Mouse (Mus musculus) heart, embryonic 10.5 days (tissue): Measurements from ENCODE around the gene Plcb4. TPM values are rescaled to one million over a fixed set of nuclear protein-coding genes. Genes with fewer than 3 reads are reported as not detected.
A peak's percentile ranks its signal among the peaks of the same experiment; 100 is the strongest.

Experiments used
- DNase-seq: peaks from one replicate; pipeline ENCODE4 v3.0.0-alpha.2; 2017; ENCODE audit warnings: low spot score
- H3K27ac ChIP-seq: fragments of 300-500 bp; sonication (generic); 2 replicates; pipeline ENCODE4 v1.5.1; 2016; ENCODE audit warnings: mild to moderate bottlenecking
- H3K27me3 ChIP-seq: fragments of 300-500 bp; sonication (generic); 2 replicates; pipeline ENCODE4 v1.6.1; 2016; ENCODE audit warnings: mild to moderate bottlenecking; ENCODE audit not compliant: poor library complexity, insufficient read depth, severe bottlenecking
- H3K36me3 ChIP-seq: fragments of 300-500 bp; sonication (generic); 2 replicates; pipeline ENCODE4 v1.6.1; 2016; ENCODE audit warnings: mild to moderate bottlenecking, moderate library complexity
- H3K4me1 ChIP-seq: fragments of 300-500 bp; sonication (generic); 2 replicates; pipeline ENCODE4 v1.6.1; 2016; ENCODE audit warnings: mild to moderate bottlenecking
- H3K4me3 ChIP-seq: fragments of 300-500 bp; sonication (generic); 2 replicates; pipeline ENCODE4 v1.5.1; 2016; ENCODE audit warnings: mild to moderate bottlenecking, moderate library complexity
- H3K9me3 ChIP-seq: fragments of 300-500 bp; sonication (generic); 2 replicates; pipeline ENCODE4 v1.6.1; 2016; ENCODE audit warnings: mild to moderate bottlenecking, moderate library complexity
- WGBS: fragments of 180-500 bp; shearing (Covaris S2); methylation state at CpG from one replicate; pipeline ENCODE4 v1.1.7; 2016; 5-methylcytosine and 5-hydroxymethylcytosine counted together
- polyA plus RNA-seq: library from polyadenylated mRNA; unstranded; fragments of >200 nt; fragmentation: Nextera tagmentation; extraction: Ambion mirVana; gene quantifications from 2 replicates; pipeline ENCODE4 v1.2.1, GENCODE M21; 2016

The Plcb4 gene
- polyA plus RNA-seq, 1 experiment from 2014 or later = 17.8 TPM

DNA sequence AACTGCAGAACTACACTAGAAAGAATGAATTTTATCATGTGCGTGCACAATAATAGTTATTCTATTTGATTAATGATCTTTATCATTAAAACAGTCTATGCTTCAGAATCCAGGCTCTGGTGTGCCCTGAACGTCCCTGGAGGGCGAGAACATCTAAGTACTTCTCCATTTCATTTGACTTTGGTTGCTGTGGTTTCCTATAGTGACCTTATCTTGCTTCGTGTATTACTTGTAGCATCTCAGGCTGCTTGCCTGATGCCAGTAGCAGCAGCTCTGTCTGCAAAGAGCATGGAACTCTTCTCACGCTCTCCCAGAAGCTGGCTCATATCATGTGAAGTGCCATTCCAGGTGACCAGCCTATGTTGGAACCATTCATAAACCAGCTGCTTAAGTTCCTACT lies 137.9 kb downstream of the Plcb4 start:
- no peaks in the 10 kb centered on the region for H3K36me3 ChIP-seq
- H3K9me3 ChIP-seq = no peaks in the 10 kb centered on the region
- H3K27me3 ChIP-seq = no peaks in the 10 kb centered on the region
- no peak overlapping the region for H3K4me3 ChIP-seq
- H3K4me1 ChIP-seq = peaks cover 7% of the 10 kb centered on the region
- H3K27ac ChIP-seq = no peak overlapping the region
- no peak for DNase-seq
- WGBS = 80% methylated on average over 5 of the region's 5 CpGs

DNA sequence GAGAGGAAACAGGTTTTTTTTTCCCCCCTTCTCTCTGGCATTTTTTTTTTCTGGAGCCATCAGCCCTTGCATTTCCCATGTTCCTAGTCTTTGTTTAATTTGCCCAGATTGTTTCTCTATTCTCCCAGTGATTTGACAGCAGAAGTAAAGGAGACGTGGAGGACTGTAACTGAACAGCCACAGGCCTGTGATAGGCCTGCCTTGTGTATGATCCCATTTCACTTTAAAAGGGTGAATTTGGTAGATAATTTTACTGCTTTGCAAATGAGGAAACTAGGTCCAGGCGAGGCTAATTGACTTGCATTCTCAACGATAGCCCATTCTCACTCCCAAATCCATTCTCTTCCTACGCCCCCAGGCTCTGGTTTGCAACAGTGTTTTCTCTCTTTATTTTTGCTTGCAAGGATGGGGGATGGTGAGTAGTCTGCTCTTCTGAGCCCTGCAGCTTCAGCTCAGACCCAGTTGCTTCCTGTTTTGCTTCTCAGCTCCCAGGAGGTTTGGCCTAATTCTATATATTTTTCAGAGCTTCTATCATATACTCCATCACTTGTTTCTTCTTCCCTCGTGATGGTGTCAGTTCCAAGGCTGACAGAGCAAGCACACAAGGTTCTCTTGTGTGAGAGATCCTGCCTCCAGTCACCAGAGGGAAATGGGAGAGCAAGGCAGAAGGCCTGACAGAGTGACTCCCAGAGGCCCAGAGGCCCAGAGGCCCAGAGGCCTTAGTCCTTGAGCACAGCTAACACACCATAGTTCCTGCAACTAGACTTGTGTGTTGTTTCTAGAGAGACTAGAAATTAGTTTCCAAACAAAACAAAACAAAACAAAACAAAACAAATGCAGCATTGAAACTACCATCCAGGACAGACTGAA lies 139.1 kb downstream of the Plcb4 start:
- no peak for DNase-seq
- H3K9me3 ChIP-seq = no peaks in the 10 kb centered on the region
- peaks cover 7% of the 10 kb centered on the region for H3K4me1 ChIP-seq
- H3K27ac ChIP-seq = peak overlapping the region; percentile 62; the same call in 1 of the 2 replicates
- no peaks in the 10 kb centered on the region for H3K36me3 ChIP-seq
- 48% methylated on average over 5 of the region's 5 CpGs for WGBS
- no peaks in the 10 kb centered on the region for H3K27me3 ChIP-seq
- no peak overlapping the region for H3K4me3 ChIP-seq

DNA sequence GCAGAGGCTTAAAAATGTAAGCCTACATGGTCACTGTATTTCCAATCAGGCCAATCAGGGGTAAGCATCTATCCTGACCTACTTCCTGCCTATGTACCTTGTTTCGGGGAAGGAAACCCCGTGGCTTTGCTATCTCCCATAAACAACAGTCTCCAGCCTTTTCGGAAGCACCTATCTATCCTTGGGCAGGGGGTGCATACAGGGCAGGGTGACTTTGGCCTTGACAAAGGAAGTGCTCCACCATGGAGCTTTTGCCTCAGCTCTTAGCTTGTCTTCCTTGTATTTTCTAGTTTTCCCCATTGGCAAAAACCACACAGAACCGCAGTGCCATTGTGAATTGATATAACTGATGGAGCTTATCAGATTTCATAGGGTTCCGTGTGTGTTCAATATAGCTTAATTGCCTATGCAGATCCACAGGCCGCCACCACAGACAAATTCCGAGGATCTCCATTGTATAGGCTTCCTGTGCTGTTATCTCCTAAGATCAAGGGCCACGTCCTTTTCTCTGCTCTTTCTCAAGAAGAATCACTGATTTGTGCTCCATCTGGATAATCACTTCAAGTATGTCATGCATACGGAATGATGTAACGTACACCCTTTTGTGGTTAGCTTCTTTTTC lies 140.4 kb downstream of the Plcb4 start:
- no peak for DNase-seq
- 74% methylated on average over 10 of the region's 10 CpGs for WGBS
- H3K27ac ChIP-seq = no peak overlapping the region
- peaks cover 7% of the 10 kb centered on the region for H3K4me1 ChIP-seq
- no peak overlapping the region for H3K4me3 ChIP-seq
- no peaks in the 10 kb centered on the region for H3K36me3 ChIP-seq
- no peaks in the 10 kb centered on the region for H3K9me3 ChIP-seq
- no peaks in the 10 kb centered on the region for H3K27me3 ChIP-seq

DNA sequence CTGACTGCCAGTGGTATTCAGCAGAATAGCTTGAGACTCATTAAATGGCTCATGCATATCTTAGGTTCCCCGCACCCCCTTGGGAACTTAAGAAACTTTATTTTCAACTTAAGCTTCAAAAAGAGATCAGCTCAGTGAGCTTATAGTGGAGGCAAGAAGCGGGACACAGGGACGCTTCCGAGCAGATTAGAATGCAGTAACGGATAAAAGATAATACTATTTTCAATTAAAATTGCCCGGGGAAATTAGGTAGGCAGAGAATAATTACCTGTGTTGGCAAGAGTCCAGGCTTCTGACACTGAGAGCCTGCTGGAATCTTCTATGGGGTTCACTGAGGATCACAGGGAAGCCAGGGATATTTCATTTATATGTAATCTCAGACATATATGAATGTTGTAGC lies 141.6 kb downstream of the Plcb4 start:
- Histone ChIP-seq H3K9me3 (no peaks in the 10 kb centered on the region), H3K4me3 (no peak overlapping the region), H3K27ac (no peak overlapping the region), H3K27me3 (no peaks in the 10 kb centered on the region), H3K4me1 (peaks cover 7% of the 10 kb centered on the region), H3K36me3 (no peaks in the 10 kb centered on the region)
- DNase-seq = peak; percentile 30
- 85% methylated on average over 6 of the region's 6 CpGs for WGBS

DNA sequence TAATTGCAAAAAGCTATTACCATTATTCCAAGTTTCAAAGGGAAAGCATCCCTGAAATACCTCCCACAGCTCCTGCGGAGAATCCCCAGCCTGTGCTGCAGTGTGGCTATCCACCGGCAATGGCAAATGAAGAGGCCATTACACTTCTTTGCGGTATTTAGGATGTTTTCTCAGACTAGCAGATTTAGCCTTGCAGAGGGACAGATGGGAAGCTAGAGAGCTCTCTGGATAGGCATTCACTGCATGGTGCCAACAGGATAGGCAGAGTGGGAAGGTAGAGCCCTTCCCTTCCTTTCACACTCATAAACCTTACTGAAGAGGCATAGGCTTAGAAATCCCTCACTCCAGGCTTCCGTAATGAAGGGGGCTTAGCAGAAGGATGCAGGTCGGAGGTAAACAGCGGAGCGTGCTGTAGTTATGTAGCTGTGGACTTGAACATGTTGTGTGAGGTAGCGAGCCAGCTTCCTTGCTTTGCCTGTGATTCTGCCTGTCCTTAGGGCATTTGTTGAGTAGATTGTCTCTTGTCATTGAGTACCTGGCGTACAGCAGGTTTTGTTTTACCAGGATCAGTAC lies 144.2 kb downstream of the Plcb4 start:
- Histone ChIP-seq H3K36me3 (no peaks in the 10 kb centered on the region), H3K27me3 (no peaks in the 10 kb centered on the region), H3K27ac (no peak overlapping the region), H3K4me3 (no peak overlapping the region), H3K9me3 (no peaks in the 10 kb centered on the region), H3K4me1 (peaks cover 4% of the 10 kb centered on the region)
- 89% methylated on average over 9 of the region's 9 CpGs for WGBS
- DNase-seq = peak; percentile 63

DNA sequence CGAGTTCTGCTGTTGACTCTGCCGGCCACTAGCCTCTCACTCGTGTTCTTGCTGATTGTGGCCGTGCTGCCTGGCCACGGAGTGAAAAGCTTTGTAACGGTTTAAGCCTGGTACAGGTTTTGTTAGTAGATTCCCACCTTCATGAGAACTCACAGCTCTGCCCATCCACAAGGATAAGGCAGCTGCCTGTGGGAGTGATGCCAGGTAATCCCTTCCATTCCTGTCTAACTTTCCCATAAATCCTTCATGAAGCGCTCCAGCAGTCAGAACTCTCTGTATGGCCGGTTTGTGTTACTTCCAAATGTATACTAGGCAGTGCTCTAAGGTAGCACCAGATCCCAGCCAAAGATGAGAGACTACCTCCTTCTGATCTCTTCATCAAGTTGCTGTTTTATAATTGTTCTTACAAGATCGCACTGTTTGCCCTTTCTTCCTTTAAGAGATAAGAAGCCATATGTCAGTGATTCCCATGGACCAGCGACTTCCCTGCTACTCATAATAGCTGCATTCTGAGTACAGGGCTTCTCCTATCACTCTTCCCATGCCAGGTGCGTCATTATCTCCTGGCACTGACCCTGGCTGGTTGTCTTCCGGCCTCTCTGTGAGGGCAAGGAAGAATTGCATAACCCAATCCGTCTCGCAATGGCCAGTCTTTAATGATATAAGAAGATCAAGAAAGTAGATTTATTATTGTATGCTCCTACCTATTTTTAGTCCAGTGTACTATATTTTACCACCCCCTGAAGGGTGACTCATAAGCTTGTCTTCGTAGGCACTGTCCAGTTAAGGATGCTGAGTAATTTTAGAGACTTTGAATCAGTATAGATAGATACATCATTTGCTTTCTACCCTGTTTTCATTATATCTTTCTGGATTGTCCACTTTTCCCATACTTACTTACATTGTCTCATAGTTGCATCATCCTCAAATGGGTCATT lies 147.2 kb downstream of the Plcb4 start:
- Histone ChIP-seq H3K36me3 (no peaks in the 10 kb centered on the region), H3K27me3 (no peaks in the 10 kb centered on the region), H3K27ac (no peak overlapping the region), H3K4me3 (no peak overlapping the region), H3K9me3 (no peaks in the 10 kb centered on the region), H3K4me1 (peaks cover 5% of the 10 kb centered on the region; the same call in 1 of the 2 replicates)
- peak; percentile 24 for DNase-seq
- 74% methylated on average over 15 of the region's 15 CpGs for WGBS

DNA sequence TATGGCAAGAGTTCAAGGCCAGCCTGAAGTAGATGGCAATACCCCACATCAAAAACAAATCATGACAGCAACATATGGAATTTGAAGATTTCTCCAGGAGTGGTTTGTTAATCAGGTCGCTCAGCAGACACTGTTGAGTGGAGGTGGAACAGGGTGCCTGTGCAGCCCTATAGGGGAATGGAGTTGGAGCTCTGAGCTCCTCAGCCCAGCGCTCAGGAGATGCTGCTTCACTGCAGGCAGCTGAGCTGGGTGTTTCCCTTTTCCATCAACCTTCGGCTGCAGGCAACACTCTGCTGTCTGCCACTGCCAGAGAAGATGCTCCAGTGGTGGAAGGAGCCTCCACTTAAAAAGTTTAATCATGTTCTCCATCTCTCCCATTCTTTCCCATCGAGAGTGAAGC lies 149.5 kb downstream of the Plcb4 start:
- no peak overlapping the region for H3K4me3 ChIP-seq
- peaks cover 5% of the 10 kb centered on the region; the same call in 1 of the 2 replicates for H3K4me1 ChIP-seq
- H3K27ac ChIP-seq = no peak overlapping the region
- no peaks in the 10 kb centered on the region for H3K36me3 ChIP-seq
- 78% methylated on average over 4 of the region's 4 CpGs for WGBS
- no peaks in the 10 kb centered on the region for H3K27me3 ChIP-seq
- DNase-seq = peak; percentile 70
- no peaks in the 10 kb centered on the region for H3K9me3 ChIP-seq

DNA sequence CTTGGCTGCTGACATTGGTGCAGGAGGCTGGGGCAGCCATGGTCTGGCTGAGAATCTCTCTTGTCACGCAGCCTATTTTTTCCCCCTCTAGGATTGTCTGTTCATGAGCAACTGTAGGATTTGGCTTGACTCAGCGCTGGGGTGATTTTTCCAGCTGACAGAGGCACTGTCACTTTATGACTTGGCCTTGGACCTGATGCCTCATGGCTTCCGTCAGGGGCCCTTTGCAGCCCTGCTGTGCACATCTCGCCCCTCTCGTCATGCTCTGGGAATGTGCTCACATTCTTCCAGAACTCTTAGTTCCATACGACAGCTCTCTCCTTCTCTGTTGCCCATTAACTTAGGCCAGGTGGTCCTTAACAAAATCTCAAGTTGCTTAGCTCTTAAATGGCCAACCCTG lies 152.0 kb downstream of the Plcb4 start:
- H3K27me3 ChIP-seq = no peaks in the 10 kb centered on the region
- 74% methylated on average over 6 of the region's 6 CpGs for WGBS
- no peaks in the 10 kb centered on the region for H3K9me3 ChIP-seq
- peaks cover 5% of the 10 kb centered on the region; the same call in 1 of the 2 replicates for H3K4me1 ChIP-seq
- H3K27ac ChIP-seq = no peak overlapping the region
- no peak for DNase-seq
- H3K36me3 ChIP-seq = peaks cover 3% of the 10 kb centered on the region; the same call in 1 of the 2 replicates
- H3K4me3 ChIP-seq = no peak overlapping the region

DNA sequence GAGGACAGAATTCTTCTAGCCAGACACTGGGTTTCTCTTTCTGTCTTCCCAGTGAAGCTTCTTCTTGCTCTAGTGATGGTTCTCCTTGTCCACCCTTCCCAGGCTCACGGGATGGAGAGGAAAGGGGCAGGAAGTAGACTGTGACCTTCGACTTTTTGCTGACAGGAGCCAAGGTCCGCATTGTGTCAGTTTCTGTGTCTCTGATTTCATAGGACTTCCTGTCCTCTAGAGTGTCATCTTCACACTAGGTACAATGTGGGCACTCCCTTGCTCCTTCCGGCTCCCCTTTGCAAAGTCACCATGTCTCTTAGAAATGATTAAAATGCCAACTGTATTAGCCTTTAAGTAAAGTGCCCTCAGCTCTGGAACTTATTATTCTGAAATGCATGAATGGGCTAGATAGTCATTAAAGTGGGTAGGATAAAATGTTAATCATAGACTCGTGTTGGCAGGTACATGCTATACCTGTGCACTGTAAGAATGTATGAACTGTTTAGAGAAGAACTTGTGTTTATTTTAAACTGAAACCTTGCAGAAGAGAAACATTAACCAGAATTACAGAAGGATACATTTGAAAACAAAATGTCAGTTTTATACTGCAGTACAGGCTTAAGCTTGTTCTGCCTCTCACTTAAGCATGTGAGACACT lies 152.8 kb downstream of the Plcb4 start:
- no peak for DNase-seq
- Histone ChIP-seq H3K9me3 (no peaks in the 10 kb centered on the region), H3K27ac (no peak overlapping the region), H3K4me1 (peaks cover 5% of the 10 kb centered on the region; the same call in 1 of the 2 replicates), H3K36me3 (peaks cover 3% of the 10 kb centered on the region; the same call in 1 of the 2 replicates), H3K4me3 (no peak overlapping the region), H3K27me3 (no peaks in the 10 kb centered on the region)
- WGBS = 69% methylated on average over 5 of the region's 5 CpGs

DNA sequence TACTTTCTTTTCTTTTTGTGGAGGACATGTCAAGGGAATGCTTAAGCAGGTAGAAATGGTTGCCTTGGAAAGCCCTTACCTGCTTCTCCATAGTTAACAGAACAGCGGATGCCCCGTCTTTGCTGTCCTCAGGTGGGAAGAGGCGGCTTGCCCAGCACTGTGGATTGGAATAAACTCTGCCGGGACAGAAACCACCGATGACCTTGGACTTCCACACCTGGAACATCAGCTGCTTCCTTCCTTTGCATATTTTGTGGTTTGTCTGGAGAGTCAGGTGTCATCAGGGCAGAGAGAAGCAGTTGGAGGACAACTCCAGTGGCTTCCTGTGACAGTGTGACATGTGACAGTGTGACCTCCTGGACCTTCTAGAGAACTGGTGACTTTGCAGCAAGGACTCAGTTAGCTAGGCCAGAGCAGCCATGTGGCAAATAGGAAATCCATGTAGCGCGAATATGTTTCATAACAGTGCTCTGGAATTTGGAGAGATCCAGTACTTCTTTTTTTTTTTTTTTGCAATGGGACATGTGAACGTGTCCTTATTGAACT lies 154.0 kb downstream of the Plcb4 start:
- peak; percentile 58 for DNase-seq
- H3K4me1 ChIP-seq = peaks cover 5% of the 10 kb centered on the region; the same call in 1 of the 2 replicates
- no peaks in the 10 kb centered on the region for H3K27me3 ChIP-seq
- no peaks in the 10 kb centered on the region for H3K9me3 ChIP-seq
- H3K36me3 ChIP-seq = peaks cover 3% of the 10 kb centered on the region; the same call in 1 of the 2 replicates
- H3K27ac ChIP-seq = no peak overlapping the region
- 91% methylated on average over 8 of the region's 8 CpGs for WGBS
- no peak overlapping the region for H3K4me3 ChIP-seq

DNA sequence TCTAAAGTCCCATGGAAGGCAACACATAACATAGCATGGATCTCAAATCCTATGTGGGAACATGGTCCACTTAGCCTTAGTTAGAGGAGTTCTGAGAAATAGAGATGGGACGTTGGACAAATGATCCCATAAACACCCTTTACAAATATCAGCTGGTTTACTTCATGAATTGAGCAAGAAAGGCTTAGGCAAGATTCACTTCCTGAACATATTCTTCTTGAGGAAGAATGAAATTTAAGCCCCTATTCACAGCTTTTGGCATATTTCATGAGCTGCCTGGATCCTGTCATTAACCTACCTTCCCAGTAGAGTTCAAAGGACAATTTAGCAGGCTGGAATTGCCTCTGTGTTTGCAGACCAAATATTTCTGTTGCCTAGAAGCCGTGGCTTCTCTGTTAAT lies 161.9 kb downstream of the Plcb4 start:
- no peaks in the 10 kb centered on the region for H3K9me3 ChIP-seq
- H3K36me3 ChIP-seq = no peaks in the 10 kb centered on the region
- no peaks in the 10 kb centered on the region for H3K27me3 ChIP-seq
- H3K4me1 ChIP-seq = no peaks in the 10 kb centered on the region
- no peak overlapping the region for H3K27ac ChIP-seq
- WGBS = 76% methylated on average over 2 of the region's 2 CpGs
- DNase-seq = no peak
- H3K4me3 ChIP-seq = no peak overlapping the region

DNA sequence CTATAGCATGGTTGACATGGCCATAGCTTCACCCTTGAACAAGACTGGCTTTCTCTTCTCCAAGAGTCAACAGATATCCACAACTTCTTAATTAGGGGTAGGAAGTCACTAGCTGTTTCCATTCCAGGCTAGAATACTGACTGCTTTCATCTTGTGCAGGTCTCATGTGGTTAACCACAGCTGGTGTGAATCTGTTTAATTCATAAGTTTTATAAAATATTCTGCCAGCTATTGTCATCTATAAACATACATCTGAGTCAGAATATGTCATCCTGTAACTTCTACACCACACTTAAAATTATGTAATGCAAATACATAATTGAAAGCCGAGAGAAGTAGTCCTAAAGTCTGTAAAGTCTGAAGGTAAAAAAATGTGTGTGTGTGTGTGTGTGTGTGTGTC lies 164.9 kb downstream of the Plcb4 start:
- H3K4me3 ChIP-seq = no peak overlapping the region
- DNase-seq = no peak
- no peaks in the 10 kb centered on the region for H3K36me3 ChIP-seq
- H3K27me3 ChIP-seq = no peaks in the 10 kb centered on the region
- H3K4me1 ChIP-seq = no peaks in the 10 kb centered on the region
- 80% methylated on average over 1 of the region's 1 CpGs for WGBS
- H3K27ac ChIP-seq = no peak overlapping the region
- H3K9me3 ChIP-seq = no peaks in the 10 kb centered on the region
